Mouse (Mus musculus) T-cell, adult 2 months (primary cell): ENCODE measurements around the gene Dlst.

ENCODE experiments used
- DNase-seq: peaks from one replicate; pipeline ENCODE4 v3.0.0; 2022; ENCODE audit warnings: low spot score

Gene Dlst

DNA sequence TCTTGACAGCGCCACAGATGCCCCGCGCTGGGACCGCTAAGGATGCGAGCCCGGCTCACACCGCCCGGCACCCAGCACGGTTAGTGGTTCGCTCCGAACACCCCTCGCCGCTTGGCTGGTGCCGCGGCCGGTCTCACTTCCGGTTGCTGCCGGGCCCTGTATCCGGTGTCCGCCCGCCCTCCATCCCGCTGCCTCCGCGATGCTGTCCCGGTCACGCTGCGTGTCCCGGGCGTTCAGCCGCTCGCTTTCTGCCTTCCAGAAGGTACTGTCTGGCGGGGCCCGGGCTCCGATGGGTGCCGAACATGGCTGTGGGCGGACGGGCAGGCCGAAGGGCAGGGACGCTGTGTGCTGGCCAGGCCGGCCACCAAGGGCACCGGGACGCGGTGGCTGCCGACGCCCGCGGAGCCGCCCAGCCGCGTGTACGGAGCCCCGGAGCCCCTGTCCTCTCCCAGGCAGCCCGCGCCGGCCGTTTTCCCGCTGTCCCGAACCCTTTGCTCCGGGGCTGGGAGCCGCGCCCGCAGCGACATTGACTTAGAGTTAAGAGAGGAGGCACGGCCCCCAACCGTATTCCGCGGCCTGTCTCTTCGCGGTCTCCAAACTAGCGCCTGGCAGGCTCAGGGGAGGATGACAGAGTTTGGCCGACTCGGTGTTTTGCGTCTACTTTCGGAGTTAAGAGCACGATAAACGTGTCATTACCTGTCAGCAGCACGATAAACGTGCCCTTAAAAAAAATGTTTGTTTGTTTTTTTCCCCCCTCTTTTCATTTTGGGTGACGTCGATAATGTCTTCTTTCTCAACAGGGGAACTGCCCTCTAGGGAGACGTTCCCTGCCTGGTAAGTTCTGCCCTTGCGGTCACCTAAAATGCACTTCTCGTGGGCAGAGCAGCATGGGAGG is at the start of gene Dlst, which contains the start of gene Prox2:
Gene Dlst, plus strand, starts transcription at position 136 of the 895 bp plus-strand sequence.
Gene Prox2, minus strand, starts transcription at position 62 of the 895 bp plus-strand sequence.
- DNase-seq, result peak; percentile 80

- DNase-seq, result no peak
Observed at GRCm38 (mm10) chr12:85071043-85071442, 39.6 kb upstream of the Dlst start.

- DNase-seq, result no peak
Observed at GRCm38 (mm10) chr12:85077100-85077499, 33.5 kb upstream of the Dlst start.

DNA sequence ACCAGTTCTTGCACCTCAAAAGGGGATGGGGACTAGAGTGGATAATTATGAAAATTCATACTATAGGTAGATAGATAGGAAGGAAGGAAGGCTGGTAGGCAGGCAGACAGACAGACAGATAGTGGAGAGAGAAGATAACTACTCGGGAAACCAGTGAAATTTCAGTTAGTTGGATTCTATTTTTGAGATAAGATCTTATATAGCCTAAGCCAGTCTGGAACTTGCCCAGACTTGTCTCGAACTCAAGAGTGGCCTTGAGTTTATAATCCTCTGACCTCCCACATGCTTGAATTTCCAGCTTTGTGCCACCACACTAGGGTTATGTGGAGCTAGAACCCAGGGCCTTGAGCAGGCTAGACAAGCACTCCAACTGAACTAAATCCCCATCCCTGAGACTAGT is 26.4 kb upstream of the Dlst start:
- no peak for DNase-seq

- DNase-seq, result no peak
Observed at GRCm38 (mm10) chr12:85084941-85085340, 25.7 kb upstream of the Dlst start.

DNA sequence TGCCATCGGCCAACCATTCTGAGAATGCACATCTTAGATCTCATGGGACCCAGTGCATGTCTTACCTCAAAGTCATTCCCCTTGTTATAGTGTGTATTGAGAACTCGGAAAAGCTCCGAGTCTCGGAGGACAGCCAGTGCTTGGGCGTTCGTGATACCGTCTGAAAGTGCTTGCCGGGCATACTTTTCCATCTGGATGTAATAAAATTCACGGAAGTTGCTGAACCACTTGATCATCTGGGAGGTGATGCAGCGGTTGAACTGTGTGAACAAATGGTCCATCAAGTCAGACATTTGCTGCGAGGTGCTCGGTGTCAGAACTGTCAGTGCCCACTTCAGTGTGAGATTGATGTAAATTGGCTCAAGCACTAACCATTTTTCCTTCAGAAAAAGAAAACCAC is 22.8 kb upstream of the Dlst start:
- DNase-seq, result no peak

- DNase-seq, result no peak
Observed at GRCm38 (mm10) chr12:85091190-85091589, 19.4 kb upstream of the Dlst start.

GRCm38 (mm10) chr12:85092214-85092613 is 18.4 kb upstream of the Dlst start:
- peak; percentile 63 for DNase-seq

- DNase-seq, result no peak
Observed at GRCm38 (mm10) chr12:85094010-85094409, 16.6 kb upstream of the Dlst start.

- DNase-seq, result no peak
Observed at GRCm38 (mm10) chr12:85094706-85095105, 15.9 kb upstream of the Dlst start.

DNA sequence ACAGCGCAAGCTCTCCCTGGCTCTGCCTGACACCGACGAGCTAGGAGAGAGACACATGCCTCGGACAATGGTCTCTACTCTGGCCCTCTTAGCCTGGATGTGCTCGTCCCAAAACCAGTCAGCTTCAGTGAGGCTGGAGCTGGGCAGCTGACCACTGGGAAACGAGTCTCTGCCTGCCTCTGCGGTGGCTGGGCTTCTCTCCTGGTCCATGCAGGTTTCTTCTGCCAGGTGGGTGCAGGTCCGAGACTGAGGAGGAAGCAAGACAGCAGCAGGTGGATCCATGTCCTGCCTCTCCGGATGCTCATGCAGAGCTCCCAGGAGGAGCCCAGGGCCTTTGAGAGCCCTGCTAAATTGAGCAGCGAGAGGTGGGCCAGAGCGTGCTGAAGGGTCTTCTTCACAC is 15.5 kb upstream of the Dlst start:
- no peak for DNase-seq

- DNase-seq, result no peak
Observed at GRCm38 (mm10) chr12:85095859-85096258, 14.8 kb upstream of the Dlst start.

DNA sequence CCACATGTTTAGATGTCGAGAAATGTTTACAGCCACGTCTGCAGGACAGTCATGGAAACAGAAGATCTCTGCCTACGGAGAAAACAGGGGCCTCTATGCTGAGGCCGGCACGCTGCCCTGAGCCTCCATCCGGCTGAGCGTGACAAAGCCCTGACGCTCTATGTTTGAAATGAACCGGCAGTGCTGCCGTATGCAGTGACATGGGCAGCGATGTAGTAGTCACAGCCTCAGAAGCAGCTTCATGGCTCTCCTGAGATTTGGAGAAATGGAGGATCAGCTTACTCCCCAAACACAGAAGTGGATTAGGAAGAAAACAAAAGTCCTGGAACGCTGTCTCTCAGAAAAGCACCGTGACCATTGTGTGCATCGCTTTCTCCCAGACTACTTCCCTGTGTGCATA is 9.6 kb upstream of the Dlst start:
- DNase-seq, result no peak

- no peak for DNase-seq
Observed at GRCm38 (mm10) chr12:85101521-85102106, 9.0 kb upstream of the Dlst start.

- DNase-seq, result no peak
Observed at GRCm38 (mm10) chr12:85103096-85103495, 7.5 kb upstream of the Dlst start.

- no peak for DNase-seq
Observed at GRCm38 (mm10) chr12:85104789-85105188, 5.8 kb upstream of the Dlst start.

GRCm38 (mm10) chr12:85106292-85106691 is 4.3 kb upstream of the Dlst start:
- DNase-seq, result no peak

DNA sequence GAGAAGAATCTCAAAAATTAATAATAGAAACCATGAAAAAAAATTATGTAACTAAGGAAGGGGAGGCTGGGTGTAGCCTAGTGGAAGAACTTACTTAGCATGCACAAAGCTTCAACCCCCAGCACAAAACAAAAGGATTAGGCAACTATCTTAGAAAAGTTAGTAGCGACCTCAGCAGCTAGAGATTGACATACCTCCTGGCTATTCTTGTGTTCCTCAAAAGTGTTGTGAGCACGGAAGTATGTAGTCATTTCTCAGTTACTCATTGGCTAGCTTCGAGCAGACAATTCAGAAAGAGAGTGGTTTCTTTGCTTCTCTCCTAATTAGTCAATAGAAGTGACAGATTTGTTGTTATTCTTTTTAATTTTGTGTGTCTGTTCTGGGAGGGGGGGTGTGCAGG is 2.0 kb upstream of the Dlst start:
- no peak for DNase-seq

DNA sequence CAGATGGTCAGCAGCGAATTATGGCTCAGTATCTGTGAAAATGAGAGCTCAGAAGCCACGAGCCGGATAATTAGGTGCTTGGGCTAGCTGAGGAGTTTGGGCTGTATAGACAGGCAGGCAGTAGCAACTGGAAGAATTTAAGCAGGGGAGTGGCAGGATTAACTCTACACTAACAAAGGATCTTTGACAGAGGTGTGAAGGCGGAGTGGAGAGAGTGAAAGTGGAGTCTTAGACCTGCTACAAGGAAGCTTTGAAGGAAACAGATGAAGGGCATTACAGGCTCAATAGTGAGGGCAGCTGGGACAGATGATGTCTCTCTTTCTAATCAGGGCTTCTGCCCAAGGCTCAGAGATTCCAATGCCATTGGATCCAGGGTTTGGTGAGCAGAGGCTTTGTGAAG is 1.2 kb upstream of the Dlst start:
- DNase-seq, result no peak

DNA sequence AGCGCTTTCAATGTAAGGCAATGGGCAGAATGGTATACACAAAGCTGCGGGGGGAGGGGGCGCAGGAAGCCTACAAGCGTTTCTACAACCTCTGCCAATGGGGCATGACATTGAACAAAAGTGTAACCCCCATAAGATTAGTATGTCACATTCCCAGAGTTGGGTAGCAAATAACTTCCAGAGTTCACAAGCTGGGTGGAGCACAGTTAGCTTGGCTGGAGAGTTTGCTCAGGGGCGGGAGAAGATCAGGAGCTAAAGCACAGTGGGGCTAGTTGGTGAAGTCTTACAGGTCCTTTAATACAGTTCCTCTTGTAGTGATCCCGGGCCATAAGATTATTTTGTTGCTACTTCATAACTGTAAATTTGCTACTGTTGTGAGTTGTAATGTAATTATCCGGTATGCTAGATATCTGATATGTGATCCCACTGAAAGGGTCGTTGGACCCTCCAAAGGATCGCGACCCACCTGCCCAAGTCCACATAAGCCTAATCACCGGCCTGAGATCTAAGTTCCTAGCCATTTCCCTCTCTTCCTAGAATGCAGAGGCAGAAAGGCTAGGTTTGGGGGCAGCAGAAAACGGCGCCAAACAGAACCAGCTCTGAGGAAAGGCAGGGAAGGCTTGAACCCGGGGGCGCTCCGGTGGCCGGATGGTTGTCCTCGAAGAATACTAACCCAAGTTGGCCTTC is 479 bp upstream of the Dlst start:
- DNase-seq, result no peak

GRCm38 (mm10) chr12:85112550-85113251 is 2.1 kb downstream of the Dlst start:
- no peak for DNase-seq

- no peak for DNase-seq
Observed at GRCm38 (mm10) chr12:85113337-85113736, 2.7 kb downstream of the Dlst start.
